Mouse (Mus musculus) colon, adult 2 months (tissue): ENCODE measurements around the gene Cep85l. TPM values are rescaled to one million over a fixed set of nuclear protein-coding genes. Genes with fewer than 3 reads are reported as not detected.

Experiments
- polyA plus RNA-seq: library from polyadenylated mRNA; depleted of rRNA; stranded (reverse); fragments of >200 nt; gene quantifications from 2 replicates; pipeline ENCODE4 v1.2.3, GENCODE M21; 2012; rRNA removed

The Cep85l gene
- 1.0 TPM in 2 replicates for polyA plus RNA-seq

GRCm38 (mm10) chr10:53379709-53380106, at the start of gene Cep85l:
TSS of gene Cep85l (minus strand) at chr10:53379947.

GRCm38 (mm10) chr10:53337162-53337923, 42.4 kb downstream of the Cep85l start, which contains the start of gene Pln:
TSS of gene Pln (plus strand) at chr10:53337667.

Other genes with a start within 250 kb of the Cep85l start
- gene Pln, start 42.3 kb downstream of the Cep85l start, polyA plus RNA-seq, result 18.0 and 27.8 TPM in 2 replicates
- gene Asf1a, start 216.8 kb upstream of the Cep85l start, polyA plus RNA-seq, result 1.9 and 2.7 TPM in 2 replicates